Mouse (Mus musculus) lung, postnatal 0 days (tissue): Measurements from ENCODE around the gene Fam229a. TPM values are rescaled to one million over a fixed set of nuclear protein-coding genes. Genes with fewer than 3 reads are reported as not detected.

Experiments
- ATAC-seq: fragments of 200-750 bp; cut with Nextera tagmentation; 2 replicates; pipeline ENCODE4 v1.8.0; 2017; ENCODE audit warnings: moderate library complexity
- DNase-seq: peaks from one replicate; pipeline ENCODE4 v3.0.0-alpha.2; 2016; ENCODE audit warnings: low spot score
- H3K27ac ChIP-seq: fragments of 300-500 bp; sonication (generic); 2 replicates; pipeline ENCODE4 v1.5.1; 2014; ENCODE audit warnings: antibody characterized with exemption, mild to moderate bottlenecking, low read length, mixed read lengths
- H3K27me3 ChIP-seq: fragments of 300-500 bp; sonication (generic); replicated peaks from 2 replicates; pipeline ENCODE4 v1.6.1; 2014; ENCODE audit warnings: low read length, mixed read lengths; ENCODE audit not compliant: insufficient read depth
- H3K36me3 ChIP-seq: fragments of 300-500 bp; sonication (generic); 2 replicates; pipeline ENCODE4 v1.6.1; 2014; ENCODE audit warnings: low read length, mixed read lengths; ENCODE audit not compliant: insufficient read depth
- H3K4me1 ChIP-seq: fragments of 300-500 bp; sonication (generic); 2 replicates; pipeline ENCODE4 v1.6.1; 2014; ENCODE audit warnings: antibody characterized with exemption, low read depth, low read length, mixed read lengths; ENCODE audit not compliant: insufficient read depth
- H3K4me2 ChIP-seq: fragments of 300-500 bp; sonication (generic); replicated peaks from 2 replicates; pipeline ENCODE4 v1.6.1; 2014; ENCODE audit warnings: low read depth, mild to moderate bottlenecking, low read length, moderate library complexity, mixed read lengths
- H3K4me3 ChIP-seq: fragments of 300-500 bp; sonication (generic); 2 replicates; pipeline ENCODE4 v1.5.1; 2014; ENCODE audit warnings: low read depth, low read length
- H3K9ac ChIP-seq: fragments of 300-500 bp; sonication (generic); replicated peaks from 2 replicates; pipeline ENCODE4 v1.6.1; 2014; ENCODE audit warnings: low read depth, mild to moderate bottlenecking
- H3K9me3 ChIP-seq: fragments of 300-500 bp; sonication (generic); 2 replicates; pipeline ENCODE4 v1.6.1; 2016; ENCODE audit warnings: low read length, mixed read lengths
- CTCF ChIP-seq: IDR thresholded peaks from 2 replicates; pipeline ENCODE4 v1.5.1; 2016; ENCODE audit warnings: antibody characterized with exemption, mild to moderate bottlenecking
- EP300 ChIP-seq: IDR thresholded peaks from 2 replicates; pipeline ENCODE4 v1.6.1; 2016; ENCODE audit warnings: antibody characterized with exemption, mild to moderate bottlenecking, control low read depth
- WGBS: fragments of 180-500 bp; shearing (Covaris S2); extraction: QIAGEN DNeasy Blood & Tissue Kit; methylation state at CpG from one replicate; pipeline ENCODE4 v1.1.7; 2014; 5-methylcytosine and 5-hydroxymethylcytosine counted together
- polyA plus RNA-seq: library from polyadenylated mRNA; unstranded; fragments of >200 nt; fragmentation: Nextera tagmentation; extraction: Ambion mirVana; gene quantifications from 2 replicates; pipeline ENCODE4 v1.2.1, GENCODE M21; 2015

Gene Fam229a
- polyA plus RNA-seq, 1 experiment from 2014 or later: 2.5 TPM

- Histone ChIP-seq H3K36me3 (peaks cover 24% of the 10 kb centered on the region), H3K4me3 (peak within 1 kb of the TSS; percentile 88), H3K4me2 (peak within 1 kb of the TSS; percentile 80), H3K9me3 (no peaks in the 10 kb centered on the region), H3K27ac (peak within 1 kb of the TSS; percentile 84), H3K27me3 (no peaks in the 10 kb centered on the region), H3K4me1 (peaks cover 3% of the 10 kb centered on the region; the same call in 1 of the 2 replicates), H3K9ac (peak within 1 kb of the TSS; percentile 86)
- TF ChIP-seq EP300 (peak; percentile 94), CTCF (no peak)
- under 1% methylated on average over 46 of the region's 46 CpGs for WGBS
- peak; percentile 98 for ATAC-seq
- DNase-seq: peak; percentile 100
Measured at GRCm38 (mm10) chr4:129461183-129461960, 29.6 kb upstream of the Fam229a start, which contains the start of gene Bsdc1. Gene Bsdc1 (plus strand): TSS chr4:129461581.

GRCm38 (mm10) chr4:129462118-129462517, 28.9 kb upstream of the Fam229a start:
- DNase-seq: peak; percentile 45

GRCm38 (mm10) chr4:129463097-129464059, 27.6 kb upstream of the Fam229a start:
- ATAC-seq (no peak), DNase-seq (no peak)
- Histone ChIP-seq H3K4me2 (no peak overlapping the region), H3K4me3 (no peak overlapping the region), H3K27ac (no peak overlapping the region), H3K4me1 (peaks cover 3% of the 10 kb centered on the region; the same call in 1 of the 2 replicates), H3K27me3 (no peaks in the 10 kb centered on the region), H3K9me3 (no peaks in the 10 kb centered on the region), H3K9ac (no peak overlapping the region), H3K36me3 (peaks cover 31% of the 10 kb centered on the region)
- TF ChIP-seq CTCF (no peak), EP300 (no peak)
- 81% methylated on average over 24 of the region's 24 CpGs for WGBS

More at GRCm38 (mm10) chr4:129462118-129462517, 28.9 kb upstream of the Fam229a start:
- WGBS: 35% methylated on average over 3 of the region's 3 CpGs
- Histone ChIP-seq H3K9me3 (no peaks in the 10 kb centered on the region), H3K9ac (peak overlapping the region; percentile 86), H3K27me3 (no peaks in the 10 kb centered on the region), H3K4me1 (peaks cover 3% of the 10 kb centered on the region; the same call in 1 of the 2 replicates), H3K4me3 (peak overlapping the region; percentile 88), H3K36me3 (peaks cover 31% of the 10 kb centered on the region), H3K4me2 (peak overlapping the region; percentile 80), H3K27ac (peak overlapping the region; percentile 84)
- TF ChIP-seq EP300: no peak
- TF ChIP-seq CTCF: no peak
- ATAC-seq: no peak

- ATAC-seq: no peak
- no peaks in the 10 kb centered on the region for H3K27me3 ChIP-seq
- H3K4me3 ChIP-seq: no peak overlapping the region
- no peak overlapping the region for H3K4me2 ChIP-seq
- peaks cover 3% of the 10 kb centered on the region; the same call in 1 of the 2 replicates for H3K4me1 ChIP-seq
- H3K9me3 ChIP-seq: no peaks in the 10 kb centered on the region
- H3K9ac ChIP-seq: no peak overlapping the region
- no peak for TF ChIP-seq CTCF
- no peak for TF ChIP-seq EP300
- no peak overlapping the region for H3K27ac ChIP-seq
- WGBS: 70% methylated on average over 4 of the region's 4 CpGs
- peaks cover 38% of the 10 kb centered on the region for H3K36me3 ChIP-seq
- no peak for DNase-seq
Measured at GRCm38 (mm10) chr4:129464286-129464815, 26.6 kb upstream of the Fam229a start.

- DNase-seq (no peak), ATAC-seq (no peak)
- Histone ChIP-seq H3K4me1 (no peaks in the 10 kb centered on the region), H3K9ac (no peak overlapping the region), H3K9me3 (no peaks in the 10 kb centered on the region), H3K27me3 (no peaks in the 10 kb centered on the region), H3K4me3 (no peak overlapping the region), H3K36me3 (peaks cover 46% of the 10 kb centered on the region), H3K4me2 (no peak overlapping the region), H3K27ac (no peak overlapping the region)
- WGBS: 90% methylated on average over 11 of the region's 11 CpGs
- TF ChIP-seq EP300 (no peak), CTCF (no peak)
Measured at GRCm38 (mm10) chr4:129476047-129476446, 14.9 kb upstream of the Fam229a start.

GRCm38 (mm10) chr4:129479863-129480262, 11.1 kb upstream of the Fam229a start:
- no peak for TF ChIP-seq EP300
- no peak for TF ChIP-seq CTCF
- H3K36me3 ChIP-seq: peaks cover 34% of the 10 kb centered on the region
- no peaks in the 10 kb centered on the region for H3K9me3 ChIP-seq

More at GRCm38 (mm10) chr4:129479863-129480262, 11.1 kb upstream of the Fam229a start:
- DNase-seq (no peak), ATAC-seq (no peak)
- Histone ChIP-seq H3K4me2 (no peak overlapping the region), H3K9ac (no peak overlapping the region), H3K27me3 (no peaks in the 10 kb centered on the region), H3K4me1 (no peaks in the 10 kb centered on the region), H3K4me3 (no peak overlapping the region), H3K27ac (no peak overlapping the region)
- WGBS: 83% methylated on average over 3 of the region's 3 CpGs
